Mouse (Mus musculus): ENCODE measurements around the gene Fam229a. TPM values are rescaled to one million over a fixed set of nuclear protein-coding genes. Genes with fewer than 3 reads are reported as not detected.

Fam229a gene
- polyA plus RNA-seq, 2 experiments, result 0.44 to 0.54 TPM

DNA sequence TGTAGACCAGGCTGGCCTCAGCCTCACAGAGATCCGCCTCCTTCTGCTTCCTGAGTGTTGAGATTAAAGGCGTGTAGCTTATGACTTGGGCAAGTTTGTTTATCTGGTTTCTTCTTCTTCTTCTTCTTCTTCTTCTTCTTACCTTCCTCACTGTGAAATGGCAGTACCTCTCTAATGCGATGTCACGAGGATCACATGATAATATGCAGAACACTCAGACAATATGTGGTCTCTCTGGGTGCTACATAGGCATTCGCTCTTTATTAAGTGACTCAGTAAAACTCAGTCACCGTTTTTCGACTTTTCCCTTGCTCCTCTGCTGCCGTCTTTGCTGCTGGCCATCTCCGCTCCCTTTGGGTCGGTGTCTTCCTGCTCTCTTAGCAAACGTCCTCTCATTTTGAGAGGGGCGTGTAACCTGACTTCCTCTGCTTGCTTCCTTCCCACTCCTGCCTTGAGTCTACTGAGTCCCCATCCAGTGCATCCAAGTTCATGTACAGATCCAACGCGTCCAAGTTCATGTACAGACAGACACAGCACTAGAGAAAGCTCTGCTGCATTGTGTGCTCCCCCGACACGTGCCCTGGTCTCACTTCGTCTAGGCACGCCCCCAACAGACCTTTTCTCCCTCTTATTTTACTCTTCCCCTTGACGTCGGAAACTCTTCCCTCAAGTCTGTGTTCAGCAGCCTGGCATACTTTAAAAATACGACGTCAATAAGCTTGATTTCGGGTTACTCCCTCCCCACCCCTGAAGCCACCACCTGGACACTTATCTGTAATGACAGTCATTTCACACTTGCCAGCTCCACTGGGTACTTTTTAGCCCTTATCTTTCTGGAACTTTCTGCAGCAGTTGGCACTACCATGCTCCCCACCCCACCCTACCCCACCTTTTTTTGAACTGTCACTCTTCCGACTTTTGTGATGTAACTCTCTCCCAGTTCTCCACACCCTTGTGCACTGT lies 27.6 kb upstream of the Fam229a start:
- Histone ChIP-seq H3K27ac (peak overlapping the region; percentile 99), H3K9ac (replicated peaks) (peak overlapping the region; percentile 98), H3K4me1 (replicated peaks; ENCODE audit: control insufficient read depth in 2 of 2, insufficient read depth in 2 of 2, low read length in 1 of 2) (peaks cover 29 to 33% of the 10 kb centered on the region in 2 experiments), H3K4me3 (ENCODE audit: insufficient read depth in 1 of 2, low read depth in 2 of 2, low read length in 2 of 2) (peak overlapping the region; percentile 83 to 93), H3K4me2 (ENCODE audit: low read depth) (peak overlapping the region; percentile 88), H3K27me3 (ENCODE audit: control insufficient read depth, insufficient read depth, low read length) (no peaks in the 10 kb centered on the region), H3K36me3 (replicated peaks; ENCODE audit: control insufficient read depth, insufficient read depth, low read depth) (peaks cover 40% of the 10 kb centered on the region), H3K9me3 (ENCODE audit: control insufficient read depth, low read length) (no peaks in the 10 kb centered on the region)
- DNase-seq (ENCODE audit: low read depth in 3 of 3, low spot score in 3 of 3) (peak; percentile 83 to 92 (median 89)), ATAC-seq (ENCODE audit: insufficient read depth) (peak; percentile 68)
- 41% methylated on average over 24 of the region's 24 CpGs for WGBS (ENCODE audit: insufficient replicate concordance)
- TF ChIP-seq CTCF (IDR thresholded peaks at IDR 0.05; ENCODE audit: low read depth), result no peak
- TF ChIP-seq EP300 (IDR thresholded peaks at IDR 0.05; ENCODE audit: low read depth), result peak; percentile 91

GRCm38 (mm10) chr4:129464286-129464815 lies 26.6 kb upstream of the Fam229a start:
- H3K4me2 ChIP-seq (ENCODE audit: low read depth), result peak overlapping the region; percentile 88
- H3K4me3 ChIP-seq (ENCODE audit: insufficient read depth in 1 of 2, low read depth in 2 of 2, low read length in 2 of 2), result peak overlapping the region; percentile 63 to 93
- no peaks in the 10 kb centered on the region for H3K27me3 ChIP-seq (ENCODE audit: control insufficient read depth, insufficient read depth, low read length)
- peak overlapping the region; percentile 99 for H3K27ac ChIP-seq
- no peaks in the 10 kb centered on the region for H3K9me3 ChIP-seq (ENCODE audit: control insufficient read depth, low read length)
- 56% methylated on average over 4 of the region's 4 CpGs for WGBS (ENCODE audit: insufficient replicate concordance)
- peak; percentile 12; the same call in 1 of the 2 replicates for ATAC-seq (ENCODE audit: insufficient read depth)
- DNase-seq (ENCODE audit: low read depth in 3 of 3, low spot score in 3 of 3), result peak; percentile 57 to 65 (median 63)
- no peak for TF ChIP-seq CTCF (IDR thresholded peaks at IDR 0.05; ENCODE audit: low read depth)
- no peak for TF ChIP-seq EP300 (IDR thresholded peaks at IDR 0.05; ENCODE audit: low read depth)
- H3K9ac ChIP-seq (replicated peaks), result peak overlapping the region; percentile 98
- H3K36me3 ChIP-seq (replicated peaks; ENCODE audit: control insufficient read depth, insufficient read depth, low read depth), result peaks cover 50% of the 10 kb centered on the region
- peaks cover 29 to 33% of the 10 kb centered on the region in 2 experiments for H3K4me1 ChIP-seq (replicated peaks; ENCODE audit: control insufficient read depth in 2 of 2, insufficient read depth in 2 of 2, low read length in 1 of 2)

- Histone ChIP-seq H3K36me3 (replicated peaks; ENCODE audit: control insufficient read depth, insufficient read depth, low read depth) (peaks cover 92% of the 10 kb centered on the region), H3K4me2 (ENCODE audit: low read depth) (no peak overlapping the region), H3K27me3 (ENCODE audit: control insufficient read depth, insufficient read depth, low read length) (no peaks in the 10 kb centered on the region), H3K4me3 (ENCODE audit: insufficient read depth in 1 of 2, low read depth in 2 of 2, low read length in 2 of 2) (no peak overlapping the region), H3K27ac (no peak overlapping the region), H3K9ac (replicated peaks) (no peak overlapping the region), H3K9me3 (ENCODE audit: control insufficient read depth, low read length) (no peaks in the 10 kb centered on the region), H3K4me1 (replicated peaks; ENCODE audit: control insufficient read depth in 2 of 2, insufficient read depth in 2 of 2, low read length in 1 of 2) (no peaks in the 10 kb centered on the region)
- DNase-seq (ENCODE audit: low read depth in 3 of 3, low spot score in 3 of 3) (no peak), ATAC-seq (ENCODE audit: insufficient read depth) (no peak)
- TF ChIP-seq CTCF (IDR thresholded peaks at IDR 0.05; ENCODE audit: low read depth) (no peak), EP300 (IDR thresholded peaks at IDR 0.05; ENCODE audit: low read depth) (no peak)
- 82% methylated on average over 11 of the region's 11 CpGs for WGBS (ENCODE audit: insufficient replicate concordance)
These were observed 14.9 kb upstream of the Fam229a start for GRCm38 (mm10) chr4:129476047-129476446.

GRCm38 (mm10) chr4:129479863-129480262 lies 11.1 kb upstream of the Fam229a start:
- no peak for TF ChIP-seq EP300 (IDR thresholded peaks at IDR 0.05; ENCODE audit: low read depth)
- no peak for TF ChIP-seq CTCF (IDR thresholded peaks at IDR 0.05; ENCODE audit: low read depth)
- Histone ChIP-seq H3K27ac (no peak overlapping the region), H3K4me3 (ENCODE audit: insufficient read depth in 1 of 2, low read depth in 2 of 2, low read length in 2 of 2) (no peak overlapping the region), H3K9ac (replicated peaks) (no peak overlapping the region), H3K9me3 (ENCODE audit: control insufficient read depth, low read length) (no peaks in the 10 kb centered on the region), H3K27me3 (ENCODE audit: control insufficient read depth, insufficient read depth, low read length) (no peaks in the 10 kb centered on the region), H3K4me1 (replicated peaks; ENCODE audit: control insufficient read depth in 2 of 2, insufficient read depth in 2 of 2, low read length in 1 of 2) (no peaks in the 10 kb centered on the region), H3K36me3 (replicated peaks; ENCODE audit: control insufficient read depth, insufficient read depth, low read depth) (peaks cover 94% of the 10 kb centered on the region), H3K4me2 (ENCODE audit: low read depth) (no peak overlapping the region)
- DNase-seq (ENCODE audit: low read depth in 3 of 3, low spot score in 3 of 3) (no peak), ATAC-seq (ENCODE audit: insufficient read depth) (no peak)
- WGBS (ENCODE audit: insufficient replicate concordance), result 90% methylated on average over 3 of the region's 3 CpGs

- TF ChIP-seq CTCF (IDR thresholded peaks at IDR 0.05; ENCODE audit: low read depth) (no peak), EP300 (IDR thresholded peaks at IDR 0.05; ENCODE audit: low read depth) (no peak)
- no peak for ATAC-seq (ENCODE audit: insufficient read depth)
These were observed 9.9 kb upstream of the Fam229a start for GRCm38 (mm10) chr4:129481090-129481489.

More at GRCm38 (mm10) chr4:129481090-129481489, 9.9 kb upstream of the Fam229a start:
- peaks cover 94% of the 10 kb centered on the region for H3K36me3 ChIP-seq (replicated peaks; ENCODE audit: control insufficient read depth, insufficient read depth, low read depth)
- H3K9me3 ChIP-seq (ENCODE audit: control insufficient read depth, low read length), result no peaks in the 10 kb centered on the region
- H3K4me1 ChIP-seq (replicated peaks; ENCODE audit: control insufficient read depth in 2 of 2, insufficient read depth in 2 of 2, low read length in 1 of 2), result no peaks in the 10 kb centered on the region
- DNase-seq (ENCODE audit: low read depth in 3 of 3, low spot score in 3 of 3), result no peak
- H3K27ac ChIP-seq, result no peak overlapping the region
- H3K4me3 ChIP-seq (ENCODE audit: insufficient read depth in 1 of 2, low read depth in 2 of 2, low read length in 2 of 2), result no peak overlapping the region
- no peak overlapping the region for H3K4me2 ChIP-seq (ENCODE audit: low read depth)
- no peak overlapping the region for H3K9ac ChIP-seq (replicated peaks)
- H3K27me3 ChIP-seq (ENCODE audit: control insufficient read depth, insufficient read depth, low read length), result no peaks in the 10 kb centered on the region
- WGBS (ENCODE audit: insufficient replicate concordance), result 73% methylated on average over 1 of the region's 1 CpGs

Data from liver, embryonic 14.5 days (tissue).